Mouse (Mus musculus): ENCODE measurements around the gene Acp1.

DNA sequence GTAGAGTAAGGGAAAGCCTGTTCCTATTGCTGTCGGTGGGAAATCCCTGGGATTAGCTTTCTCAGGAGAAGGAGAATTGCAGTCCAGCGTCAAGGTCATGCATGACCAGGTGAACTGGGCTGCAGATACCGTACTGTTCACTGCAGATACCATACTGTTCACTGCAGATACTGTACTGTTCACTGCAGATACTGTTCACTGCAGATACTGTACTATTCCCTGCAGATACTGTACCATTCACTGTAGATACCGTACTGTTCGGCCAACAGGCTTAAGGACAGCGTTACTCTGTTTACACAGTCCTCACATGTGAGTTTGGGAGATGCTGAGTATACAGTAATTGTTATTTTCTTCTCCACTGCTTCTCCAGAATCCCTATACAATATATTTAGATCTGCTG is 16.8 kb upstream of the Acp1 start:
- TF ChIP-seq CTCF (IDR thresholded peaks at IDR 0.05; ENCODE audit: extremely low read depth, insufficient read length, insufficient replicate concordance, low read depth, low read length) (no peak), POLR2A (IDR thresholded peaks at IDR 0.05; ENCODE audit: low read depth, low read length) (no peak)
